Mouse (Mus musculus) layer of hippocampus, postnatal 36 days (tissue): ENCODE measurements around the gene Hdgfl2. TPM values are rescaled to one million over a fixed set of nuclear protein-coding genes. Genes with fewer than 3 reads are reported as not detected.
A peak's percentile ranks its signal among the peaks of the same experiment; 100 is the strongest.
"Not testable (repeated sequence)": the region's sequence is repeated elsewhere in the genome, so short reads cannot be mapped to it uniquely, and the experiment has no call there.

Experiments used
- DNase-seq, 2 experiments: peaks; one replicate each; pipeline ENCODE4 v3.0.0; 2022
- total RNA-seq, 2 experiments: library from RNA; stranded (reverse); gene quantifications; 2 replicates each; pipeline ENCODE4 v1.2.3; 2021

The Hdgfl2 gene
- total RNA-seq, 2 experiments from 2014 or later = 115 to 121 TPM

DNA sequence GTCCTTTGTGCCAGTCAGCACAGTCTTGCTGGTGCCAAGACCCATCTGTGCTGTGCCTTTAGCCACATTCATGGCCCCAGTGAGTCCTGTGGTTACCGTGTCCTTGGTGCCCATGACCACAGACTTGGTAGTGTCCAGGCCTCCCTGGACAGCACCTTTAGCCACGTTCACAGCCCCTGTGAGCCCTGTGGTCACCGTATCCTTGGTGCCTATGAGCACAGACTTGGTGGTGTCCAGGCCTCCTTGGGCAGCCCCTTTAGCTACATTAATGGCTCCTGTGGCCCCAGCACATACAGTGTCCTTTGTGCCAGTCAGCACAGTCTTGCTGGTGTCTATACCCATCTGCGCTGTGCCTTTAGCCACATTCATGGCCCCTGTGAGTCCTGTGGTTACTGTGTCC, 27.0 kb downstream of the Hdgfl2 start:
- DNase-seq = not testable (repeated sequence)

- no peak for DNase-seq
These were observed 27.5 kb downstream of the Hdgfl2 start for GRCm38 (mm10) chr17:56106981-56107380.

GRCm38 (mm10) chr17:56107736-56108135, 28.3 kb downstream of the Hdgfl2 start:
- no peak for DNase-seq

GRCm38 (mm10) chr17:56108334-56109044, 29.1 kb downstream of the Hdgfl2 start:
- DNase-seq = peak; percentile 76 to 82

DNA sequence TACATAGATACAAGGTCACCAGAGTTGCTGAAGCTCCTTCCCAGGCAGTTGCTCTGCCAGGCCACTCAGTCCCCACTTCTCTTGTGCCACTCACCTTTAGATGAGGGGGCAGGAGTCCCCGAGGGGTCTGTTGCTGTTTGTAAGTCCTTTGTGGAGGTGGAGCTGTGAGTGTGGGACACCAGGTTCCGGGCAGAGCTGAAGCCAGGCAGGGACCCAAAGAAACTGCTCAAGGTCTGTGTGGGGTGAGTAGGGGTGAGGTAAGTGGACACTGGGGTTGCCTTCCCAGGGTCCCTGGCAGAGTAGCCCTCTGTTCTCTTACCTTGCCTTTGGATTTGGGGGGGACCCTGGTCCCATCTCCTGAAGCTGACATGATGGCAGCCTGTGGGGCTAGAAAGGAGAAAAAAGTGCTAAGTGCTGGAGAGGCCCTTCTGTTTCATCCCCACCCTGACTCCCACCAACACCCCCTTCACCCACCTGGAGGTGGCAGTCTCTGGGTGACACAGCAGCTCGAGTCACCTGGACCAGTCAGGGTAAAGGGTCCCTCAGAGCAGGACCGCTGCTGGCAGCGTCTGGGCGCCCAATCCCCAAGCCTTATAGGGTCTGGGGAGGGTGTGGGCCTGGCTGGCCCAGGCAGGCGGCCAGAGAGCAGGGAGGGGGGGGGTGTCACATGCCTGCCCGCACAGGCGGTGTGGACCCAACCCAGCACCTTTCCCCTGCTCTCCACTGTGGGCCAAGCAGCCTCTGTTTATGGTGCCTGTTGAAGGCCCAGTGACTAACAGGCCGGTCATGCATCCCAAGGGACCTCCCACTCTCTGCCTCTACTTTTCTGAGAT, 30.0 kb downstream of the Hdgfl2 start, which contains the start of gene Plin4:
Gene Plin4 (minus strand): TSS at position 585 of the 833 bp plus-strand sequence.
- DNase-seq = no peak

DNA sequence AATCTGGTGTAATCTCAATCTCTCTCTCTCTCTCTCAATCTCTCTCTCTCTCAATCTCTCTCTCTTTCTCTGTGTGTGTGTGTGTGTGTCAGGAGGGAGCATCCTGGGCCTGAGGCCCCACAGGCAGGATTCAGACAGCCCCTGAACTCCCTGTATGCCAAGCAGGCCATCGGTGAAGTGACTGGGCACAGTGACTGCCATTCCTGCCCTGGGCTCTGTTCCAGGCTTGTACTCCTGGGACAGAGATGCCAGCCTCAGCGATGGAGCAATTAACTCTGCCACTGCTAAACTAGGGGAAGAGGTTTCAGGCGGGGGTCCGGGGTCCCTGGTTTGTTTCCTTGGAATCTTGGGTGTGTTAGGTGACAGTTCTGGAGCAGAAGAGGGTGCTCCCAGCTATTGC, 31.1 kb downstream of the Hdgfl2 start:
- no peak for DNase-seq

DNA sequence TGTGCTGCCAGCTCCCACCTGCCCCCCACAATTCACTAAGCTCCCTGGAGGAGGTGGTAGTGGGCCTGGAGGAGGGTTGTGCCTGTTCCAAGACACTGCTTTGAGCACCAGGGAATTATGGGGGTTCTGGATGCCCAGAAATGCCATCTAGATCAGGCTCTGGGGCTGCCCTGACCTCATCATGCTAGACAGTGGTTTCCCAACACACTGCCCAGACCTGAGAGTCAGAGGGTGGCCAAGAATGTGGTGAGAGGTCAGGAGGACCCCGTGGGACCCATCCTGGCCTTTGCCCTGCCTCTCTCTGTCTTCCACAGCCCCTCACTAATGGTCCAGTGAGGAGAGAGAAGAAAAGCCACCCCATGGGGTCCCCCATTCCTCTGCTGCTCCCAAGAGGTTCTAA, 31.6 kb downstream of the Hdgfl2 start:
- DNase-seq = no peak

DNA sequence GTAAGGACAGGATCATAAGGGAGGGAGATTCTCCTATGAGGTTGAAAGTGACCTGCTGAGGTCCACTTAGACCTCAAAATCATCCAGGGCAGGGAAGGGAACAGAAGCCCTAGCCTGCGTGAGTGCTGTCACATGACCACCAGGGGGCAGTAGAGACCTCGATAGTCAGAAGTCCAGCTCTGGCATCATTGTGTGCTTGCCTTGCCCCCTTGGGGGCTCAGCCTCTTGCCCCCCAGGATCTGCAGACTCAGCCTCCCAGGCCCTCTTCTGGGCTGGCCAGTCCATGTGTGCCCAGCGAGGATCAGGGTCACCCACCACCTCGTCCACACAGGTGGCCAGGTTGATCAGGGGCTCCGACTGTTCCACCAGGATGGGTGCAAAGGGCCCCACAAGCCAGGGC, 32.4 kb downstream of the Hdgfl2 start:
- DNase-seq = no peak

DNA sequence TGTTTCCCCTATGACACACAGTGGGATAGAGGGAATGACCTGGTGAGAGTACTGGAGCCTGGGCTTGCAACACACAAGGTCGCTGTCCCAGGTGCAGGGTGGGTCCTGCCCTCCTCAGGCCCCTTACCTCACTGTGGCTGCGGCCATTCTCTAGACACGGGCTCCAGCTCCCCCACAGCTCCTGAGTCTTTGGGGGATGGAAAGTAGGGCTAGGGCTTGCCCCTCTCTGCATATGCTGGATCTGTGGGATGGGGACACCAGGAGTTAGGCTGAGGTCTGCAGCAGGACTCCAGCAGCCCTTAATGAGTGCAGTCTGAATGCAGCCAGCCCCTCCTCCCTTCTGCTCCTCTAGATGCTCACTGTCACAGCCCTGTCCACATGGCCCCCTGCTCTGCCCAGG, 33.3 kb downstream of the Hdgfl2 start:
- DNase-seq = no peak

DNA sequence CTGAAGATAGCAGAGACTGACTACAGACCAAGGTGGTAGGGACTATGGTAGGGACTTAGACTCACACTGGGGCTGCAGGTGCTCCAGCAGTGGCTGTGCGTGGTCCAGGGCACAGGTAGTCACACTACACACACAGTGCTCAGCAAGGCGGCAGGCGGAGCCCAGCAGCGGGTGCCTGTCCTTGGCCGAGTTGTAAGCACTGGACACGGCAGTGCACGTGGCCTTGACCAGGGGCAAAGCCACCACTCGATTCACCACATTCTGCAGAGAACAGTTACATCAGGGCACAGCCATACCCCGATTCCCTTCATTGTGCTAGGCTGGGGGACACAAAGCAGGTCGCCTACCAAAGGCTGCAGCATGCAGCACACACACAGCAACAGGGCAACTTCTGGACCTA, 36.8 kb downstream of the Hdgfl2 start:
- no peak for DNase-seq

- DNase-seq = no peak
These were observed 37.8 kb downstream of the Hdgfl2 start, which contains the start of gene Plin5 for GRCm38 (mm10) chr17:56117251-56117710. Gene Plin5, minus strand, starts transcription at chr17:56117596.

DNA sequence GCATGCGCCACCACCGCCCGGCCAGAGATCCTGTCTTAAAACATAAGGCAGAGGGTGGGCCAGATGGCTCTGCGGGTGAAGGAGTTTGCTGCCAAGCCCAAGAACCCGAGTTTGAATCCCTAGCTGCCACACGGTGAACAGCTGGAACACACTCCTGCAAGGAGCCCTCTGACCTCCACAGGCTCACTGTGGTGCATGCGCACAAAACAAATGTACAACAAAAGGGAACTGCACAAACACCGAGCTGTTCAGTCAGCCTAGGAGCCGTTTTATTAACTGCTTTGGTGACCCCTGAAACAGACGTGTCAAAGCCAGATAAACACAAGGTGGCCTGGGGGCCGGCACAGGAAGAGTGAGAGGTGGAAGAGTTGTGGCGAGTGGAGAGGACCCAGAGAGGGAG, 40.0 kb downstream of the Hdgfl2 start:
- DNase-seq = no peak

GRCm38 (mm10) chr17:56119981-56120880, 40.8 kb downstream of the Hdgfl2 start:
- DNase-seq = no peak

- no peak for DNase-seq
These were observed 42.4 kb downstream of the Hdgfl2 start, which contains the start of gene Lrg1 for GRCm38 (mm10) chr17:56121826-56122225. Gene Lrg1, minus strand, starts transcription at chr17:56122001.

DNA sequence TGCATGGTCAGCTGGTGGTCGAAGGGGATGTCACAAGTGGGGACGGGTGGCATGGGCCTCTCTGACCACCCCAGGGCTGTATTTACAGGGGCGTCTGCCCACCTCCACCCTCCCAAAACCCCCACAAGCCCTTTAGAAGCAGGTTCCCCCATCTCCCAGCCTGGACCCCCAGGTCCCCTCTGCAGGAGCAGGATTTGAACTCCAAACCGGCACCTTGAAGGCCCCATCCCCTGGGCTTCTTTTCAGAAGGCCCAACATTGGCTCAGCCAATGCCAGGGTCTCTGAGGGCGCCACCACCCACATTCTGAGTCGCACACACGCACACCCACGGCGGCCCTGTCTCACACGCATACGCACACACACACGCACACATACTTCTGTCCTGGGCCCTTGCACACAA, 43.7 kb downstream of the Hdgfl2 start:
- DNase-seq = no peak

GRCm38 (mm10) chr17:56123681-56124340, 44.4 kb downstream of the Hdgfl2 start:
- no peak for DNase-seq

DNA sequence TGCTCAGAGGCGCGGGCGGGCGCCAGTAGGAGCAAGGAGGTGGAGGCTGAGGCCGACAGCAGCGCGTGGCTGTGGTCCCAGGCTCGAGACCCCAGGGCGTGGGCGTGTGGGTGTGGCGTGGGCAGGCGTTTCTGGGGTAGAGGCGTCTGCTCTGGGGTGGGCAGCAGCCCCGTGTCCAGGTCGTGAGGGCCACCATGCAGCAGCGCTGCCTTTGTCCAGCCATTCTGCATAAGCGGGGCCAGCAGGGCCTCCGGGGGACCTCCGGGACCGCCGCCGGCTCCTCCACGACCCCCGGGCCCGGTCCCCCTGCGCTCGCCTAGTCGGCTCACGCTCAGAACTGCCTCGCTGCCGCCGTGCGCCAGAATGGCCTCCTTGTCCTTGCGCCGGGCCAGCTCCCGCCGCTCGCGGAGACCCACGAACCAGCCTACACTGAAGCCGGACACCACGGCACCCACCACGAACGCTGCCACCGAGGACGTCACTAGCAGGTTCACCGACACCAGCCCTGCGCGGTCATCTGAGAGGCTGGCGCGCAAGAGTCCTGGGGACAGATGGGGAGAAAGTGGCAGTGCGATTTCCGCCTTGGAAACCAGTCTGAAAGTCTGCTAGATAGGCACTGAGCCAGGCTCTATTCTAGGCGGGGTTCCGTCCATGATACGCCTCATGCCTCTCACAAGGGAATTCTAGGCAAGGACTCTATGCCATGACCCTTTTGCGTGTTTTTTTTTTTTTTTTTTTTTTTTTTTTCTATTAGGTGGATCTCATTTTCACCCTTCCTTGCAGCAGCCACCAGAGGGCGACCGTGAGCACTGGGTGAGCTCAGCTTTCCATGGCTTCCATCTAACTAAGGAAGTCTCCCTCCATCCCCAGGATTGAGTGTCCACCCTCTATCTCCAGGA, 45.2 kb downstream of the Hdgfl2 start:
- no peak for DNase-seq

- no peak for DNase-seq
These were observed 45.8 kb downstream of the Hdgfl2 start for GRCm38 (mm10) chr17:56125276-56125630.

GRCm38 (mm10) chr17:56126175-56126574, 46.7 kb downstream of the Hdgfl2 start:
- DNase-seq = no peak

DNA sequence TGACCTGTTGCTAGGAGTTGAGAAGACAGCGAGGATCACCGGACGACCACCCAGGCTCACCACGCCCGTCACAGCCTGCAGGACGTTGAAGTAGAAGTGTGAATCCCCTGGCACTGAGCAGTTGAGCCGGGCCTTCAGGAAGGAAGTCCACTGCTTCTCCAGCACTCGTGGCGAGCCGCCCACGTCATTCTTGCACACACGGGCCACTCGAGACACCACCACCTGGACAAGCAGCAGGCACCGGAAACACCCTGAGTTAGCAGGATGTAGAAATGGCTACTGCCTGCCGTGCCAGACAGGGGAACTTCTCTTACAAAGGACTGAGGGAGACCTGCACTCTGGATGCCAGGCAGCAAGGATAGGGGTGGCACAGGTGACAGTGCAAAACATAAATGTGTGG, 48.8 kb downstream of the Hdgfl2 start:
- DNase-seq = no peak

DNA sequence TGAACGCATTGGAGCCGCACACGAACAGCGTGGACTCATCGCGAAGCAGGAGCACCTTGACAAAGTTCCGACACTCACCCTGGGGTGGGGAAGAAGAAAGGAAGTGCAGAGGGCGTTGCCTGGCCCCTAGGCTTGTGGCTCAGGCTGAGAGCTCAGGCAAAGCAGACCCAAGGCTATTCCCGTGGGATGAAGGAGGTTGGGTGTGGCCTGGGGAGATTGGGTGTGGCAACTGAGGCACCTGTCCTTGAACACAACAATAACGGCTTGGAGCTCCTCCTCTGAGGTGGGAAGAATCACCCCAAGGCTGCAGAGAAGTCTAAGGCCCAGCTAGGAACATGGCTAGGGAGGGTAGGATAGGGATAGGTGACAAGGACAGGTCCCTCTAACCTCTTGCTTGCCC, 51.7 kb downstream of the Hdgfl2 start:
- no peak for DNase-seq
